Mouse (Mus musculus) intestine, embryonic 16.5 days (tissue): ENCODE results near the gene Sval1. TPM values are rescaled to one million over a fixed set of nuclear protein-coding genes. Genes with fewer than 3 reads are reported as not detected.

Experiments
- ATAC-seq: fragments of 200-750 bp; cut with Nextera tagmentation; 2 replicates; pipeline ENCODE4 v1.8.0; 2017; ENCODE audit warnings: moderate TSS enrichment, moderate library complexity
- H3K27ac ChIP-seq: fragments of 300-500 bp; sonication (generic); 2 replicates; pipeline ENCODE4 v1.5.1; 2014; ENCODE audit warnings: mild to moderate bottlenecking, low read length
- H3K27me3 ChIP-seq: fragments of 300-500 bp; sonication (generic); replicated peaks from 2 replicates; pipeline ENCODE4 v1.6.1; 2014; ENCODE audit warnings: low read length, control low read depth, mixed read lengths; ENCODE audit not compliant: control insufficient read depth, insufficient read depth
- H3K36me3 ChIP-seq: fragments of 300-500 bp; sonication (generic); 2 replicates; pipeline ENCODE4 v1.6.1; 2014; ENCODE audit warnings: low read length, control low read depth; ENCODE audit not compliant: control insufficient read depth, insufficient read depth
- H3K4me1 ChIP-seq: fragments of 300-500 bp; sonication (generic); 2 replicates; pipeline ENCODE4 v1.6.1; 2014; ENCODE audit warnings: low read length, control low read depth, mixed read lengths; ENCODE audit not compliant: control insufficient read depth, insufficient read depth
- H3K4me2 ChIP-seq: fragments of 300-500 bp; sonication (generic); 2 replicates; pipeline ENCODE4 v1.6.1; 2014; ENCODE audit warnings: low read depth, low read length, control low read depth
- H3K4me3 ChIP-seq: fragments of 300-500 bp; sonication (generic); 2 replicates; pipeline ENCODE4 v1.5.1; 2014; ENCODE audit warnings: mild to moderate bottlenecking, low read length
- H3K9ac ChIP-seq: fragments of 300-500 bp; sonication (generic); 2 replicates; pipeline ENCODE4 v1.6.1; 2014; ENCODE audit warnings: low read depth, low read length
- H3K9me3 ChIP-seq: fragments of 300-500 bp; sonication (generic); 2 replicates; pipeline ENCODE4 v1.6.1; 2016; ENCODE audit warnings: low read length, control low read depth; ENCODE audit not compliant: control insufficient read depth
- WGBS: fragments of 180-500 bp; shearing (Covaris S2); extraction: QIAGEN DNeasy Blood & Tissue Kit; methylation state at CpG from one replicate; pipeline ENCODE4 v1.1.7; 2014; 5-methylcytosine and 5-hydroxymethylcytosine counted together
- polyA plus RNA-seq: library from polyadenylated mRNA; unstranded; fragments of >200 nt; fragmentation: Nextera tagmentation; extraction: Ambion mirVana; gene quantifications from 2 replicates; pipeline ENCODE4 v1.2.1, GENCODE M21; 2015

The Sval1 gene
- 5.4 and 9.2 TPM in 2 replicates for polyA plus RNA-seq

DNA sequence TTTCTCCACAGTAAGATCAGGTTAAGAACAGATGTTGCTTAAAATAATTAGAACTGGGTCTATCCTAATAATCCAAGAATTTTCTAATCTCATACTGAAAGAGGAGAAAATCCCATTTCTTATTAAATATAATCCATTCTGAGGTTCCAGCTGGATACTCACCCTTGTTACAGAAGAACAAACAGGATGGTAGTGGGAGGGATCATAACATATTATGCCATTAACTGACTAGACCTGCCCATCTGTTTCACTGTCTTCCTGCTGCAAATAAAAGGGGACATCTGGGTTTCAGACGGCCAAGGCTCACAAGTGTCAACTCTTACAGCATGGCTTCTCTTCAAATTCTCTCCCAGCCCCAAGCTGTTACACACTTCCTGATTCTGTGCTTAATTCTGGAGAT, at the start of gene Sval1:
Sval1 (plus strand) TSS at position 301 of the 400 bp plus-strand sequence.
- no peak for ATAC-seq
- WGBS, result 73% methylated on average over 1 of the region's 1 CpGs
- H3K9me3 ChIP-seq, result no peaks in the 10 kb centered on the region
- no peak within 1 kb of the TSS for H3K9ac ChIP-seq
- H3K27ac ChIP-seq, result no peak within 1 kb of the TSS
- no peak within 1 kb of the TSS for H3K4me3 ChIP-seq
- H3K4me2 ChIP-seq, result no peak within 1 kb of the TSS
- H3K36me3 ChIP-seq, result no peaks in the 10 kb centered on the region
- H3K27me3 ChIP-seq, result no peaks in the 10 kb centered on the region
- H3K4me1 ChIP-seq, result no peaks in the 10 kb centered on the region

DNA sequence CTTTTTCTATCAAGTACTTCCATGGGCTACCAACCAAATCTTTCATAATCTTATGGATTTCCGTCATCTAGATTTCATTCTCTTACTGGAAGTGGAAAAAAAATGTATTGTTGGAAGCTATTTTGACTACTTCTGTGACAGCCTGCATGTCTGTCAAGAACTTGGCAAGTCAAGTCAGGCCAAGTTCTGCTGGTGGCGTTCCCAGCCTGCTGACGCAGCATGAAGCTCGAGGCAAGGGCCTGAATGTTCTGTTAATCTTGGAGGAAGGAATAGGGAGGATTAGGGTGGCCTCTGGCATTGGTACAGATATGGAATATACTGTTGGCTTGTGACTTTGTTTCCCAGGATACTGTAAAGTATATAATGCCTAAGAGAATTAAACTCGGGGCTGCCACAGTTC, 39.8 kb upstream of the Sval1 start:
- Histone ChIP-seq H3K27ac (no peak overlapping the region), H3K36me3 (no peaks in the 10 kb centered on the region), H3K4me1 (no peaks in the 10 kb centered on the region), H3K4me2 (no peak overlapping the region), H3K9ac (no peak overlapping the region), H3K9me3 (0 out of 2 replicates have a peak, but pooled peaks cover 3% of the 10 kb centered on the region), H3K27me3 (no peaks in the 10 kb centered on the region), H3K4me3 (no peak overlapping the region)
- 78% methylated on average over 5 of the region's 5 CpGs for WGBS
- no peak for ATAC-seq

DNA sequence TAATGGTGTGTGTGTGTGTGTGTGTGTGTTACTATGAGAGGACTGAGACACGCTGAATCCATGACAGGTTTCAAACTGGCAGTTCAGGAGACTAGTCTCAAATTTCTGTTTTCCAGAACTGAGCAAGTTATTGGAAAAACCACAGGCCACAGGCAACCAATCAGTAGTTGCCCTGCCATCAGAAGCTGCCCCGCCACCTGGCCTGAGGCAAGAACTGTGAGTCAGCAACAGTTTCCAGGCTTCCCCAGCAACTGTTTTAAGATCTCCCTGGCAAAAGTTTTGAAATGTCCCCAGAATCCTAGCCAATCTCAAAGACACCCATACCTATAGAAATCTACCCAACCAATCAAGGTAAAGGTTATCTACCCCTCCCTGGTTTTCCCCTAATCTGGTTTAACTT, 36.5 kb upstream of the Sval1 start:
- H3K4me2 ChIP-seq, result no peak overlapping the region
- no peak for ATAC-seq
- no peaks in the 10 kb centered on the region for H3K4me1 ChIP-seq
- no peaks in the 10 kb centered on the region for H3K27me3 ChIP-seq
- no peaks in the 10 kb centered on the region for H3K9me3 ChIP-seq
- WGBS, result 83% methylated on average over 2 of the region's 2 CpGs
- H3K27ac ChIP-seq, result no peak overlapping the region
- no peak overlapping the region for H3K4me3 ChIP-seq
- H3K36me3 ChIP-seq, result no peaks in the 10 kb centered on the region
- H3K9ac ChIP-seq, result no peak overlapping the region

DNA sequence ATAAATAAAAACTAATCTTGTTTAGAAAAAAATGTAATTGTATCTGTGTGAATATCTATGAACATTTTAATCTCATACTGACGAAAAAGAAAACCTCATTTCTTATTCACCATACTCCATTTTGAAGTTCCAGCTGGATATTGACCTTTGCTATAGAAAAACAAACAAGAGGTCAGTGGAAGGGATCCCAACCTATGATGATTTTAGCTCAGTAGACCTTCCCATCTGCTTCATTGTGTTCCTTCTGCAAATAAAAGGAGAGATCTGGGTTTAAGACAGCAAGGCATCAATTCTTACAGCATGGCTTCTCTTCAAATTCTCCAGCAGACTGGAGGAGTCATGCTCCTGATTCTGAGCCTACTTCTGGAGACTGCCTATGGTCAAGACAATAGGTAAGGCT, 16.4 kb downstream of the Sval1 start, which contains the start of gene Sval3:
Sval3 (plus strand) TSS at position 301 of the 400 bp plus-strand sequence.
- H3K9ac ChIP-seq, result no peak within 1 kb of the TSS

More for the DNA sequence above, 16.4 kb downstream of the Sval1 start, which contains the start of gene Sval3:
- no peak within 1 kb of the TSS for H3K27ac ChIP-seq
- no peaks in the 10 kb centered on the region for H3K4me1 ChIP-seq
- no peaks in the 10 kb centered on the region for H3K36me3 ChIP-seq
- H3K9me3 ChIP-seq, result no peaks in the 10 kb centered on the region
- 80% methylated on average over 1 of the region's 1 CpGs for WGBS
- H3K4me3 ChIP-seq, result no peak within 1 kb of the TSS
- no peaks in the 10 kb centered on the region for H3K27me3 ChIP-seq
- no peak within 1 kb of the TSS for H3K4me2 ChIP-seq
- no peak for ATAC-seq

Other genes starting within 250 kb of the Sval1 start
- gene Kel, start 247.3 kb upstream of the Sval1 start, polyA plus RNA-seq, result 3.4 and 5.5 TPM in 2 replicates
- gene Olfr459, start 176.5 kb upstream of the Sval1 start, polyA plus RNA-seq, result not detected in 2 replicates
- not detected in 2 replicates for gene Pip, start 104.1 kb upstream of the Sval1 start, polyA plus RNA-seq
- not detected in 2 replicates for gene Sval2, start 98.6 kb upstream of the Sval1 start, polyA plus RNA-seq
- not detected in 2 replicates for gene Sval3, start 16.5 kb downstream of the Sval1 start, polyA plus RNA-seq
- not detected in 2 replicates for gene Sva, start 86.8 kb downstream of the Sval1 start, polyA plus RNA-seq
- gene Tas2r139, start 189.3 kb downstream of the Sval1 start, polyA plus RNA-seq, result not detected in 2 replicates